8 mouse cellular contexts compared by ENCODE assay signal in the genomic region with DNA sequence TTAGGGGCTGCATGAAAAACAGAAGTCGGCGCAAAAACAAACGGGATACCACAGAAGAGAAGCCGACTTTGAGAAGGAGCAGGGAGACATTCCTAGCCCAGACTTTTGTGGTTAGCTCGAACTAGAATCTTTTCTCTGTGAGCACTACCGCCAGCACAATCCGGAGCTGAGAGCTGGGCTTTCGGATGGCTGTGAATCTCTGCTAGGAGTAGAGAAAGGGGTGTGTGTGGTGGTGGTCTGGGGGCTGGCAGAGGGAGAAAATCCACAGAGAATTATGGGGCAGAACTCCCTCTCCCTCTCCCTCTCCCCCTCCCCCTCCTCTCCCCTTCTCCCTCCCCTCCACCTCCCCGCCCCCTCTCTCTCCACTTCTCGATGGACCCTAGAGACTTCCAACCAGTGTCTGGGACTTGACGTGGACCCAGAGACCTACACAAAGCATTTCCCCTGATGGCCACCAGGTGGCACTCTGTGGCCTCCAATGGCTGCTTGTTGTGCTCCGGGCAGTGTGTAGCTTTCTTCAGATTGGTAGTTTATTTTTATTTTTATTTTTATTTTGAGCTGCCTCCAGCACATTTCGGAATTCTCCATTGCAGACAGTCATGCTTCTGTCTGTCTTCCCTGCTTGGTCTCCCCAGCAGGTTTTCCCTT. TPM values are rescaled to one million over a fixed set of nuclear protein-coding genes. Genes with fewer than 3 reads are reported as not detected.
DNase-seq lines count a peak whose midpoint lies in the region; ATAC-seq lines count a peak whose summit lies in the region.

No protein-coding gene starts in this region.

- no peak overlapping the region for H3K4me3 ChIP-seq in intestine, embryonic 16.5 days (ENCODE audit: low read length)

- DNase-seq in CD4-positive, CD25-positive, alpha-beta regulatory T cell, adult 2 months (ENCODE audit: low read depth, low spot score), result peak; percentile 81
- peak; percentile 85 to 88 for DNase-seq in cerebellum, postnatal 25 days
- peak; percentile 65 for DNase-seq in gastrocnemius, adult 18-20 months (ENCODE audit: low spot score)
- peak; percentile 77 for DNase-seq in left cerebral cortex, postnatal 4 days
- DNase-seq in naive thymus-derived CD4-positive, alpha-beta T cell, adult 2 months (ENCODE audit: low read depth), result peak; percentile 74
- DNase-seq in spleen, postnatal 36 days (ENCODE audit: low spot score in 2 of 2), result peak; percentile 25 to 35

- H3K9ac ChIP-seq in intestine, embryonic 16.5 days (ENCODE audit: low read depth, low read length), result no peak overlapping the region

- intact Hi-C loops in left cerebral cortex, postnatal 4 days (cut with DNase I), result loop anchor here (2.0 to 5.0 kb wide), 3 partner anchors 48 to 267 kb away; a partner anchor contains a TSS

- H3K9me3 ChIP-seq in intestine, embryonic 16.5 days (ENCODE audit: control insufficient read depth, low read length), result no peaks in the 10 kb centered on the region

- no peak overlapping the region for H3K4me2 ChIP-seq in intestine, embryonic 16.5 days (ENCODE audit: low read depth, low read length)

- H3K4me1 ChIP-seq in intestine, embryonic 16.5 days (ENCODE audit: control insufficient read depth, insufficient read depth, low read length), result peaks cover 16% of the 10 kb centered on the region

- H3K27ac ChIP-seq in intestine, embryonic 16.5 days (ENCODE audit: low read length), result no peak overlapping the region

- no peaks in the 10 kb centered on the region for H3K27me3 ChIP-seq in intestine, embryonic 16.5 days (replicated peaks; ENCODE audit: control insufficient read depth, insufficient read depth, low read length)

- 38% methylated on average over 12 of the region's 13 CpGs for WGBS in intestine, embryonic 16.5 days

- no peaks in the 10 kb centered on the region for H3K36me3 ChIP-seq in intestine, embryonic 16.5 days (ENCODE audit: control insufficient read depth, insufficient read depth, low read length)

- no peak for ATAC-seq in CD4-positive, CD25-positive, alpha-beta regulatory T cell, adult 4 months
- 0 out of 2 replicates have a peak, but pooled peaks have one; percentile 38 for ATAC-seq in intestine, embryonic 16.5 days

RNA-seq across cellular contexts. Expression of a gene that starts 20.5 kb away (rescaled TPM):
- polyA plus RNA-seq in CD4-positive, CD25-positive, alpha-beta regulatory T cell, adult 4 months (2017; shearing (Covaris generic)), result 100 to 1,000 TPM; 105 to 109 TPM
- total RNA-seq in gastrocnemius, adult 18-20 months (2021), result 10 to 100 TPM; 29.3 to 32.6 TPM
- 179 and 194 TPM in 2 replicates for polyA plus RNA-seq in intestine, embryonic 16.5 days (2015; fragmentation: Nextera tagmentation; extraction: Ambion mirVana)
- total RNA-seq in left cerebral cortex, postnatal 4 days (2021), result 100 to 1,000 TPM; 388 to 389 TPM

Comparison
In these comparisons a context has a peak if more than half of its experiments do, and no peak if none do; other contexts are left out.
1. DNase-seq: peak in every context shown above with its lines; median percentile 86 in cerebellum, postnatal 25 days; 81 in CD4-positive, CD25-positive, alpha-beta regulatory T cell, adult 2 months; 77 in left cerebral cortex, postnatal 4 days; 74 in naive thymus-derived CD4-positive, alpha-beta T cell, adult 2 months; 65 in gastrocnemius, adult 18-20 months; 30 in spleen, postnatal 36 days.
2. RNA of a gene that starts 20.5 kb away (total RNA-seq): 388 to 389 TPM in left cerebral cortex, postnatal 4 days; 29.3 to 32.6 TPM in gastrocnemius, adult 18-20 months; every median in the first group is over 10 times any median in the second.